Mouse (Mus musculus) lung, adult 18-20 months (tissue): Measurements from ENCODE around the gene Prelid1.

ENCODE experiments used
- DNase-seq, 2 experiments: peaks; one replicate each; pipeline ENCODE4 v3.0.0; 2022; ENCODE audit warnings: mixed read lengths in 2 of 2

Prelid1 gene

DNA sequence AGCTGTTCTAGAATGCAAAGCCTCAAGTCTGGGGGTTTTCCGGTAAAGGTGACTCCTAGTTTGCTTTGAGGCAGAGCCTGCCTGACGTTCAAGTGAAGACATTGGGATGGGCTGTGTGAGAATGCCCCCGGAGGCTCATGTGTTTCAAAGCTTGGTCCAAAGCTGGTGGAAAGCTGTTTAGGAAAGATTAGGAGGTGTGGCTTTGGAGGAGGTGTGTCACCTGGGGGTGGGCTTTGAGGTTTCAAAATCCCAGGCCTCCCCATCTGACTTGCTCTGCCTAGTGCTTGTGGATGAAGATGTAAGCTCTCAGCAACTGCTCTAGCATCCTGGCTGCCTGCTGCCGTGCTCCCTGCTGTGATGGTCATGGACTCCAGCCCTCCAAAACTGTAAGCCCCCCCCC is 15.4 kb downstream of the Prelid1 start:
- no peak for DNase-seq

DNA sequence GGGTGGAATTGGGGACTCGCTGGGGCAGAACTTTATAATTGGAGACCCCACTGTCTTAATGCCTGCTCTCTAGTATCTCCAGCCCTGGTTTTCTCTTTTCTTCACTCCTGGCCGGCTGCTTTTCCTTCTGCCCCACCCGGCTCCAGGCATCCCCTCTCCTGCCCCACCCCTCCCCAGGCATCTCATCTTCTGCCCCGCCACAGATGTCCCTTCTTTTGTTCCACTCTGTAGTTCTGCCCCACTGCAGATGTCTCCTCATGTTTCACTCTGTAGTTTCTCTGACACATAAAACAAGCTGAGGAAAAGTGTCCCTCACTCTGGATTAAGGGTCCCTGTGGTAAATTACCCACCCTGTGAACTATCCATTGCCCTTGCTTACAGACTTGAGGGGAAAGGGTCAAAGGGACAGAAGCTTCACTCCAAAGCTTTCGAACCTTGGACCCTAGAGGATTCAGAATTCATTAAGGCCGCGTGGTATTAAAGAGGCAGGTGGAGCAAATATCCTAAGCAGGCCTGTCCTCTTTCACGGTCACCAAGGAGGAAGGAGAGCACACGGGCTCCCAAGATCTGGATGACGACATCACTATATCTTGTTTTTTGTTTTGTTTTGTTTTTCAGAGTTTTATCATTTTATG is 17.2 kb downstream of the Prelid1 start:
- DNase-seq = no peak

GRCm38 (mm10) chr13:55338131-55339054 is 18.1 kb downstream of the Prelid1 start:
- no peak for DNase-seq

DNA sequence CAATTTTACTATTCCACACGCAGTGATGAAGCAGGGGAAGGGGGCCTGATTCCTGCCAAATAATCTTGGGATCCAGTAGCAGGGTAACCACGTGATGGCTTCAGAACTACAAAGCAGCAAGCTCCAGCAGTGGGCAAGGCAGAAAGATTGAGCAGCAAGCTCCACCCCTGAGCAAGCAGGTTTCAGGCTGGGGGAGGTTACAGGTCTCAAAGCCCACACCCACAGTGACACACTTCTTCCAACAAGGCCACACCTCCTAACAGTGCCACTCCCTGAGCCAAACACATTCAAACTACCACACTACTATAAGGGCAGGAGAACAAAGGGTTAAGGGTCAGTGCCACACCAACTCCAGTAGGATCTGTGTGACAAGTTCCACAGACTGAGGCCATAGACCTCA is 19.0 kb downstream of the Prelid1 start:
- DNase-seq = no peak

GRCm38 (mm10) chr13:55342469-55342868 is 22.2 kb downstream of the Prelid1 start:
- DNase-seq = no peak

GRCm38 (mm10) chr13:55344286-55344685 is 24.0 kb downstream of the Prelid1 start:
- no peak for DNase-seq

- DNase-seq = no peak
Measured at GRCm38 (mm10) chr13:55346745-55347144, 26.4 kb downstream of the Prelid1 start.

GRCm38 (mm10) chr13:55361145-55361544 is 40.8 kb downstream of the Prelid1 start:
- DNase-seq = no peak

DNA sequence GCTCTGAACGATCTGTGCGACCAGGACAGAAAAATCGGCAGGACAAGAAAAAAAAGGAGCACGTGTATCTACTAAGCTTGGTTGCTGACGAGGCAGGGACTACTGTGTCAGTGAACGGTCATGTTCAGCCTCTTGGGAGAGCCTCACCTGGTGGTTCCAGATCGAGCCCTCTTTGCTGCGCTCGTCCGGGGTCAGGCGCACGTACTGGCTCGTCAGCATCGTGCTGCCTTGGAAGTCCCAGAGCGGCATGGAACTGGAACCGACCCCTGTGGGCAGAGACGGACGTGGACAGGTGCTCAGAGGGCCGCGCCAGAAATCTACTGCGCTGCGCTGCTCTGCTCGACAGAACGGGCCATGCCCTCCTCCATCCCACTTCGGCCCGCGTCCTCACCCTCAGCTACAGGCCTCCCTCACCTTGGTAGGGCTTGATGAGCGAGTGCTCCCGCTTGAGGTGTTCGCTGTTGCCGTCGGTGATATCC is 41.7 kb downstream of the Prelid1 start:
- peak in 1 of 2 experiments; percentile 17 for DNase-seq

DNA sequence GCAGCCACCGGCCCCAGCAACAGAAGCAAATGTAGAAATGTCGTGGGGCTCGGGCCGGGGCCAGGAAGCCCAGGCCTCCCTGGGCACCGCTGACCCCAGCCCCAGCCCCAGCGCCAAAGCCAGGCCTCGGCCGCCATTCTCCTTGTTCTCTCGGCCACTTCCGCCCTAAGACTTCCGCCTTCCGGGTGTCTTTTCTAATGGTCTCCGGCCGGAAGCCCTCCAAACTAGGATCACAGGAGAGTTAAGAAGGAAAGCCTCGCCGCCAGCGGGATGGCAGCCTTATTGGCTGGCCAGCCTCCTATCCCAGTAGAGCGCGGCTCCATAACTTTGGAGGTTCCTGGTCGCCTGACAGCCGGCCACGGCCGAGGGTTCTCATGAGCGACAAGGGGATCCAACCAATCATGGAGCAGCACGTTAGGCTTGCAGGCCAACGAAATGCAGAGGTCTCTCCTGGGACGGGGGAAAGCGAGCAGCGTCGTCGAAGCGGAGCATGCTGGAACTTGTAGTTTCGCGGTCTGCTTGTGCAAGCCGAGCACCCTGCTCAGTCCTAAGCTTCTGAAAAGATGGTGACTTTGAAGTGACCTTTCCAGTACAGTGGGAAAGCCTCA is 42.3 kb downstream of the Prelid1 start, which contains the start of gene Lman2:
Lman2 (minus strand) TSS at position 331 of the 608 bp plus-strand sequence.
- DNase-seq = peak; percentile 98

- no peak for DNase-seq
Measured at GRCm38 (mm10) chr13:55368401-55368800, 48.1 kb downstream of the Prelid1 start.

DNA sequence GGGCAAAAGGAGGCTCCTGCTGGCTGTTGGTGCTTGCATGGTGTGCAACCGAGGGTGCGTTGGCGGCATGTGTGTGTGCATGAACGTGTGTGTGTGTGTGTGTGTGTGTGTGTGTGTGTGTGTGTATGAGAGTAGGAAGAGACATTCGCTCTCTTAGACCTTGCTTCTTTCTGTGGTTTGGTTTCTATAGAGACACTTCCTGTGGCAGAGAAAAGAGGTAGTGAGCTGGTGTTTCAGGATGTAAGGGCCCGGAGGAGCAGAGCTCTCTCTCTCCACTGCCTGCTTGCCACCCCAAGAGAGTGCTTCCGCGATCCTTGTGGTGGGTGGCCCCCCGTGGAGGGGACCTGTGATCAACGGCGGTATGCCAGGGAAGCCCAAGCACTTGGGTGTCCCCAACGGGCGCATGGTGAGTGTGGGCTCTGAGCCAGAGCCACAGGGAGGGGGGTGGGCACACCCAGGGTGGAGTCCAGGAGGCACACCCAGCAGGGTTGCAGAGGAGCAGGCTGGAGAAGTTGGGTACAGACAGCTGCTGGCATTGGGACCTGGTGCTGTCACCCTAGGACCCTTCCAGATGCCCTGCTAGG is 49.3 kb downstream of the Prelid1 start, which contains the start of gene Rgs14:
Rgs14 (plus strand) TSS at position 202 of the 584 bp plus-strand sequence.
- peak; percentile 23 to 32 for DNase-seq

- no peak for DNase-seq
Measured at GRCm38 (mm10) chr13:55370234-55370633, 49.9 kb downstream of the Prelid1 start.

DNA sequence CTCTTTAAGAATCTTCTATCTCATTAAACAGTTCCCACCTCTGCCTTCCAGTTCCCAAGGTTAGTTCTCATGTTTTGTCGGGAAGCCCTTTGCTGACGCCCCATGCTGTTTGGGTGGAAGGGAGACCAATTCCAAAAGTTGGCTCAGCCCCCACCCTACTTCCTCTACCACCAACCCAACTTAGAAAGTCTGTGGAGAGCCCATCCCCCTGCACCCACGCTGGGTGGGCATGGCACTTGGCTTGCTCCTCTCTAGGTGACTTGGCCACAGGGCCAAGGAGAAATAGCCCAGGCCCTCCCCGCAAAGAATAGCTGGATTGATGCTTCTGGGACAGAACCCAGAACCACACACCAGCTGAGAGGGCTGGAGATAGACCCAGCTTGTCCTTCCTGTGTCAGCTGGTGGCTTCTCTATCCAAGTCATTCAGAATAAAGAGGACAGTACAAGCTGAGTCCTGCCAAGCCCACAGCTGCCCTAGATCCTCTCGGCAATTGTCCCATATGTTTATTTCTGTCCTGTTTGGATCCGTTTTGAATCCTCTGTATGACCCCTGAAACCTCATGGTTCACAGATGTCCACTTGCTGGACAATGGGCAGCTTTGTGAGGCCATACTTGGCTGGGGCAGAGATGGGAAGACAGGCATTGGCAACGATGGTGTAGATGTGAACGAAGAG is 50.8 kb downstream of the Prelid1 start:
- DNase-seq = no peak

DNA sequence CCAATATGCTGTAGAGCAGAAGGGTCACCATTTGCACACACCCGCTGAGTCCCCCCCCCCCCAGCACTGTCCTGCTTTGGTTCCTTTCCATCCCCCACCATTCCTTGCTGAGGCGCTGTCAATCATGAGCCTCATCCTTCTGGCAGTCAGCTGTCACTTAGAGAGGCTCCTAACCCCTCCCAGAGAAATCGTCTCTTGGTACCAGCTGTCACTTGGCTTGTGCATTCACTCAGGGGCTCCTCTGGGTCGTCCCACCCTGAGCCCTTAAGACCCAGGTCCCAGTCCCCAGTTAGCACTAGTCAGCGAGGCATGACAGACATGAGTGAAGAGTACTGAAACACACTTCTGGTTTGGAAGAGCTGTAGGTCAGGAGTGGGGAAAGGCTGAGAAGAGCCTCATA is 51.4 kb downstream of the Prelid1 start:
- DNase-seq = no peak

DNA sequence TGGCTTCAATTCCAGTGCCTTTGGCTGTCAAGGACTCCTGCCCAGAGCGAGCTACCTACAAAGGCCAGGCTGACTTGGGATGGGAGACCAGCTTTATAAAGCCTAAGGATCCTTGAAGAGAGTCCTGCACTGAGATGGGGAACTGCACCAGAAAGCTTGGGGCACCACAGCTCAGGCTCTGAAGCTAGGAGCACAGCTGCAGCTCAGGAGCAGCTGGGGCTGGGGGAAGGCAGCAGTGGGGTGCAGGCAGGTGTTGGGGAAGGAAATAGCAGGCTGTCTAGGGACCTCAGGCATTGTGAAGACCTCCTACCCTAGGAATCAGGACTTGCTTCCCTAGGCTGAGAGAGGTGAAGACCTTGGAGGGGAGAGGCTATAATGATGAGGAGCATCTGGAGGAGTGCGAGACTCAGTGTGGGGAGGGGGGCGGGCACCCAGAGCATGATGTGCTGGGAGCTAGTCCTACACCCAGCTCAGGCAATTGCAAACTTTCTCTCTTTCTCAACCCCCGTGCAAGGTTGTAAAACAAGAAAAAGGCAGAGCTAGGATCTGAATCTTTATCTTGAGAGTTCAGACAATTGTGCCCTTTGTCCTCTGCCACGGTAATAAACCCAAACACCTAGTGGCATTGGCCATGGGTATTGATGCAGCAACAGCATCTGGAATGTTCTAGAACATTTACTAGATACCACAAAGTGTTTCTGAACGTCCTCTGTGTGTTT is 54.1 kb downstream of the Prelid1 start:
- no peak for DNase-seq
